Mouse (Mus musculus): Measurements from ENCODE around the gene Rab11fip4. TPM values are rescaled to one million over a fixed set of nuclear protein-coding genes. Genes with fewer than 3 reads are reported as not detected.

Gene Rab11fip4
- polyA plus RNA-seq, 1 experiment, result 0.11 TPM

GRCm38 (mm10) chr11:79657053-79657452, 66.0 kb downstream of the Rab11fip4 start:
- Histone ChIP-seq H3ac (ENCODE audit: control insufficient read depth, insufficient read length, low read depth) (no peak overlapping the region), H3K79me2 (ENCODE audit: control insufficient read depth, insufficient read depth) (no peaks in the 10 kb centered on the region), H3K36me3 (ENCODE audit: control insufficient read depth, insufficient read depth) (no peaks in the 10 kb centered on the region), H3K27me3 (ENCODE audit: control insufficient read depth, insufficient read depth, insufficient read length) (peaks cover 25% of the 10 kb centered on the region), H3K79me3 (ENCODE audit: low read depth) (no peaks in the 10 kb centered on the region), H3K4me3 (ENCODE audit: insufficient read depth, poor library complexity, severe bottlenecking) (no peak overlapping the region)
- no peak for TF ChIP-seq MYOD1 (IDR thresholded peaks at IDR 0.05; ENCODE audit: control insufficient read depth, insufficient read length, low read depth)
- no peak for TF ChIP-seq CEBPB (IDR thresholded peaks at IDR 0.05; ENCODE audit: low read depth)
- no peak for TF ChIP-seq MYOG (IDR thresholded peaks at IDR 0.05; ENCODE audit: control insufficient read depth, extremely low read depth, insufficient read length)
- TF ChIP-seq MAX (IDR thresholded peaks at IDR 0.05), result no peak
- no peak for TF ChIP-seq USF1 (IDR thresholded peaks at IDR 0.05; ENCODE audit: low read depth)
- TF ChIP-seq CTCF (IDR thresholded peaks at IDR 0.05; ENCODE audit: control insufficient read depth, insufficient read depth, insufficient read length), result no peak
- TF ChIP-seq FOSL1 (IDR thresholded peaks at IDR 0.05; ENCODE audit: insufficient read depth, low read length, poor library complexity, severe bottlenecking), result no peak

GRCm38 (mm10) chr11:79658205-79658825, 67.3 kb downstream of the Rab11fip4 start:
- Histone ChIP-seq H3ac (ENCODE audit: control insufficient read depth, insufficient read length, low read depth) (no peak overlapping the region), H3K79me3 (ENCODE audit: low read depth) (no peaks in the 10 kb centered on the region), H3K79me2 (ENCODE audit: control insufficient read depth, insufficient read depth) (no peaks in the 10 kb centered on the region), H3K36me3 (ENCODE audit: control insufficient read depth, insufficient read depth) (no peaks in the 10 kb centered on the region), H3K4me3 (ENCODE audit: insufficient read depth, poor library complexity, severe bottlenecking) (no peak overlapping the region), H3K27me3 (ENCODE audit: control insufficient read depth, insufficient read depth, insufficient read length) (peaks cover 16% of the 10 kb centered on the region)
- TF ChIP-seq CEBPB (IDR thresholded peaks at IDR 0.05; ENCODE audit: low read depth) (no peak), USF1 (IDR thresholded peaks at IDR 0.05; ENCODE audit: low read depth) (no peak), MYOD1 (IDR thresholded peaks at IDR 0.05; ENCODE audit: control insufficient read depth, insufficient read length, low read depth) (no peak), MAX (IDR thresholded peaks at IDR 0.05) (no peak), CTCF (IDR thresholded peaks at IDR 0.05; ENCODE audit: control insufficient read depth, insufficient read depth, insufficient read length) (no peak), MYOG (IDR thresholded peaks at IDR 0.05; ENCODE audit: control insufficient read depth, extremely low read depth, insufficient read length) (no peak), FOSL1 (IDR thresholded peaks at IDR 0.05; ENCODE audit: insufficient read depth, low read length, poor library complexity, severe bottlenecking) (no peak)

GRCm38 (mm10) chr11:79660361-79661205, 69.6 kb downstream of the Rab11fip4 start:
- H3ac ChIP-seq (ENCODE audit: control insufficient read depth, insufficient read length, low read depth), result no peak overlapping the region
- H3K4me3 ChIP-seq (ENCODE audit: insufficient read depth, poor library complexity, severe bottlenecking), result no peak overlapping the region
- H3K27me3 ChIP-seq (ENCODE audit: control insufficient read depth, insufficient read depth, insufficient read length), result peaks cover 12% of the 10 kb centered on the region
- no peaks in the 10 kb centered on the region for H3K79me2 ChIP-seq (ENCODE audit: control insufficient read depth, insufficient read depth)
- no peak for TF ChIP-seq MYOD1 (IDR thresholded peaks at IDR 0.05; ENCODE audit: control insufficient read depth, insufficient read length, low read depth)
- TF ChIP-seq CEBPB (IDR thresholded peaks at IDR 0.05; ENCODE audit: low read depth), result no peak
- TF ChIP-seq CTCF (IDR thresholded peaks at IDR 0.05; ENCODE audit: control insufficient read depth, insufficient read depth, insufficient read length), result no peak
- TF ChIP-seq MYOG (IDR thresholded peaks at IDR 0.05; ENCODE audit: control insufficient read depth, extremely low read depth, insufficient read length), result no peak
- no peak for TF ChIP-seq FOSL1 (IDR thresholded peaks at IDR 0.05; ENCODE audit: insufficient read depth, low read length, poor library complexity, severe bottlenecking)
- no peaks in the 10 kb centered on the region for H3K36me3 ChIP-seq (ENCODE audit: control insufficient read depth, insufficient read depth)
- H3K79me3 ChIP-seq (ENCODE audit: low read depth), result no peaks in the 10 kb centered on the region

GRCm38 (mm10) chr11:79661877-79662545, 71.0 kb downstream of the Rab11fip4 start:
- no peaks in the 10 kb centered on the region for H3K79me3 ChIP-seq (ENCODE audit: low read depth)
- H3K36me3 ChIP-seq (ENCODE audit: control insufficient read depth, insufficient read depth), result no peaks in the 10 kb centered on the region
- H3K79me2 ChIP-seq (ENCODE audit: control insufficient read depth, insufficient read depth), result no peaks in the 10 kb centered on the region
- TF ChIP-seq MAX (IDR thresholded peaks at IDR 0.05) (no peak), CTCF (IDR thresholded peaks at IDR 0.05; ENCODE audit: control insufficient read depth, insufficient read depth, insufficient read length) (no peak), FOSL1 (IDR thresholded peaks at IDR 0.05; ENCODE audit: insufficient read depth, low read length, poor library complexity, severe bottlenecking) (no peak), CEBPB (IDR thresholded peaks at IDR 0.05; ENCODE audit: low read depth) (no peak), MYOD1 (IDR thresholded peaks at IDR 0.05; ENCODE audit: control insufficient read depth, insufficient read length, low read depth) (no peak), USF1 (IDR thresholded peaks at IDR 0.05; ENCODE audit: low read depth) (no peak), MYOG (IDR thresholded peaks at IDR 0.05; ENCODE audit: control insufficient read depth, extremely low read depth, insufficient read length) (no peak)
- no peak overlapping the region for H3ac ChIP-seq (ENCODE audit: control insufficient read depth, insufficient read length, low read depth)
- H3K27me3 ChIP-seq (ENCODE audit: control insufficient read depth, insufficient read depth, insufficient read length), result peaks cover 7% of the 10 kb centered on the region
- no peak overlapping the region for H3K4me3 ChIP-seq (ENCODE audit: insufficient read depth, poor library complexity, severe bottlenecking)

GRCm38 (mm10) chr11:79663158-79663557, 72.1 kb downstream of the Rab11fip4 start:
- Histone ChIP-seq H3ac (ENCODE audit: control insufficient read depth, insufficient read length, low read depth) (no peak overlapping the region), H3K79me3 (ENCODE audit: low read depth) (no peaks in the 10 kb centered on the region), H3K36me3 (ENCODE audit: control insufficient read depth, insufficient read depth) (no peaks in the 10 kb centered on the region), H3K79me2 (ENCODE audit: control insufficient read depth, insufficient read depth) (no peaks in the 10 kb centered on the region), H3K27me3 (ENCODE audit: control insufficient read depth, insufficient read depth, insufficient read length) (peaks cover 7% of the 10 kb centered on the region), H3K4me3 (ENCODE audit: insufficient read depth, poor library complexity, severe bottlenecking) (no peak overlapping the region)
- TF ChIP-seq MYOG (IDR thresholded peaks at IDR 0.05; ENCODE audit: control insufficient read depth, extremely low read depth, insufficient read length) (no peak), USF1 (IDR thresholded peaks at IDR 0.05; ENCODE audit: low read depth) (no peak), FOSL1 (IDR thresholded peaks at IDR 0.05; ENCODE audit: insufficient read depth, low read length, poor library complexity, severe bottlenecking) (no peak), CTCF (IDR thresholded peaks at IDR 0.05; ENCODE audit: control insufficient read depth, insufficient read depth, insufficient read length) (no peak), MYOD1 (IDR thresholded peaks at IDR 0.05; ENCODE audit: control insufficient read depth, insufficient read length, low read depth) (no peak), CEBPB (IDR thresholded peaks at IDR 0.05; ENCODE audit: low read depth) (no peak), MAX (IDR thresholded peaks at IDR 0.05) (no peak)

Data from C2C12 (cell line).